Mouse (Mus musculus): ENCODE measurements around the gene Rlim. TPM values are rescaled to one million over a fixed set of nuclear protein-coding genes. Genes with fewer than 3 reads are reported as not detected.
A peak's percentile ranks its signal among the peaks of the same experiment; 100 is the strongest.

Rlim gene
- polyA plus RNA-seq, 1 experiment from 2014 or later, result 6.8 TPM

DNA sequence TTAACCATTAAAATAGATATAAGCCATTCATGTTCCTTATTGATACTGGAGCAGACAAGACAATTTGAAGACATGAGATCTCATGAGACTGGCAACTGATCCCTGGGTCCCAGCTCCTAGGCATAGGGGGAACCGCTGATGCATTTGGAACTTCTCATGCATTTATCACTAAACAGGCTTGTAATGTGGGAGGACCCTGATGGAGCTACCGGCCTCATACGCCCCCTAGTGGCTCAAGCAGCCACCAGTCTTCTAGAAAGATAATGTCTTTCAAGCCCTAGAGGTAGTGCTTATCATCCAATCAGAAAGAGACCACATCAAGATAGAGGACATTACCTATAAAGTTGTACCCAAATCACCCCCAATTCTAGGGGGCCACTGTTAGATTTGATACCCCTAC, 66.3 kb downstream of the Rlim start:
- WGBS (ENCODE audit: insufficient replicate concordance), result 6% methylated on average over 3 of the region's 3 CpGs
- TF ChIP-seq CTCF (IDR thresholded peaks at IDR 0.05; ENCODE audit: low read depth), result peak; percentile 65
- no peak for TF ChIP-seq EP300 (IDR thresholded peaks at IDR 0.05; ENCODE audit: low read depth)

More for the DNA sequence above, 66.3 kb downstream of the Rlim start:
- ATAC-seq (no peak), DNase-seq (peak; percentile 49)
- no peak overlapping the region for H3K4me2 ChIP-seq (ENCODE audit: low read depth, low read length)
- H3K4me1 ChIP-seq (ENCODE audit: insufficient read depth), result no peaks in the 10 kb centered on the region
- H3K27me3 ChIP-seq (ENCODE audit: insufficient read depth, low read length), result peaks cover 3% of the 10 kb centered on the region; the same call in 1 of the 2 replicates
- H3K36me3 ChIP-seq (replicated peaks; ENCODE audit: insufficient read depth, low read length), result no peaks in the 10 kb centered on the region
- no peak overlapping the region for H3K27ac ChIP-seq (ENCODE audit: low read depth)
- H3K9me3 ChIP-seq (ENCODE audit: low read length), result no peaks in the 10 kb centered on the region
- no peak overlapping the region for H3K4me3 ChIP-seq (ENCODE audit: low read depth, low read length)
- H3K9ac ChIP-seq (replicated peaks), result no peak overlapping the region

Other genes starting within 250 kb of the Rlim start
- 22.3 and 22.6 TPM in 2 replicates for gene Slc16a2, start 159.3 kb downstream of the Rlim start, polyA plus RNA-seq (2015; fragmentation: Nextera tagmentation; extraction: Ambion mirVana)
- 0.06 and 0.07 TPM in 2 replicates for gene Nexmif, start 219.9 kb upstream of the Rlim start, polyA plus RNA-seq (2015; fragmentation: Nextera tagmentation; extraction: Ambion mirVana)